Mouse (Mus musculus) CD4-positive, CD25-positive, alpha-beta regulatory T cell, adult 2 months (primary cell): Measurements from ENCODE around the gene Dync2li1.

Experiments
- DNase-seq: peaks from one replicate; pipeline ENCODE4 v3.0.0-alpha.2; 2012; ENCODE audit warnings: low read depth, low spot score

Dync2li1 gene

GRCm38 (mm10) chr17:84611500-84611899 lies 14.8 kb upstream of the Dync2li1 start:
- DNase-seq = no peak

- no peak for DNase-seq
These were observed 14.3 kb upstream of the Dync2li1 start for GRCm38 (mm10) chr17:84611971-84612370.

- no peak for DNase-seq
These were observed 10.5 kb upstream of the Dync2li1 start for GRCm38 (mm10) chr17:84615811-84616210.

- no peak for DNase-seq
These were observed 9.7 kb upstream of the Dync2li1 start for GRCm38 (mm10) chr17:84616526-84617074.

GRCm38 (mm10) chr17:84617953-84618352 lies 8.3 kb upstream of the Dync2li1 start:
- DNase-seq = no peak

- no peak for DNase-seq
These were observed 7.2 kb upstream of the Dync2li1 start for GRCm38 (mm10) chr17:84619112-84619511.

GRCm38 (mm10) chr17:84620076-84620475 lies 6.2 kb upstream of the Dync2li1 start:
- no peak for DNase-seq

GRCm38 (mm10) chr17:84620610-84621009 lies 5.7 kb upstream of the Dync2li1 start:
- no peak for DNase-seq

GRCm38 (mm10) chr17:84621209-84621608 lies 5.1 kb upstream of the Dync2li1 start:
- no peak for DNase-seq

- DNase-seq = no peak
These were observed 4.3 kb upstream of the Dync2li1 start for GRCm38 (mm10) chr17:84622028-84622427.

GRCm38 (mm10) chr17:84622873-84623272 lies 3.4 kb upstream of the Dync2li1 start:
- DNase-seq = no peak

- no peak for DNase-seq
These were observed 585 bp downstream of the Dync2li1 start for GRCm38 (mm10) chr17:84626857-84627305.

GRCm38 (mm10) chr17:84627721-84628120 lies 1.4 kb downstream of the Dync2li1 start:
- DNase-seq = no peak

GRCm38 (mm10) chr17:84628611-84629010 lies 2.3 kb downstream of the Dync2li1 start:
- DNase-seq = no peak

- no peak for DNase-seq
These were observed 5.5 kb downstream of the Dync2li1 start for GRCm38 (mm10) chr17:84631836-84632235.

- DNase-seq = peak; percentile 66
These were observed 7.1 kb downstream of the Dync2li1 start for GRCm38 (mm10) chr17:84633443-84633842.

GRCm38 (mm10) chr17:84636328-84636727 lies 10.0 kb downstream of the Dync2li1 start:
- DNase-seq = no peak

- DNase-seq = no peak
These were observed 11.7 kb downstream of the Dync2li1 start for GRCm38 (mm10) chr17:84637971-84638370.

- no peak for DNase-seq
These were observed 13.6 kb downstream of the Dync2li1 start for GRCm38 (mm10) chr17:84639796-84640378.

GRCm38 (mm10) chr17:84641893-84642292 lies 15.6 kb downstream of the Dync2li1 start:
- peak; percentile 57 for DNase-seq

GRCm38 (mm10) chr17:84642324-84642723 lies 16.0 kb downstream of the Dync2li1 start:
- no peak for DNase-seq

- DNase-seq = no peak
These were observed 18.2 kb downstream of the Dync2li1 start for GRCm38 (mm10) chr17:84644292-84645050.

GRCm38 (mm10) chr17:84645119-84645518 lies 18.8 kb downstream of the Dync2li1 start:
- no peak for DNase-seq
